Mouse (Mus musculus) CD4-positive, CD25-positive, alpha-beta regulatory T cell (primary cell): ENCODE data around the gene Map4k4. TPM values are rescaled to one million over a fixed set of nuclear protein-coding genes. Genes with fewer than 3 reads are reported as not detected.

Experiments used
- polyA plus RNA-seq: library from polyadenylated mRNA; unstranded; fragments of 100-300 nt; shearing (Covaris generic); gene quantifications from one replicate; pipeline ENCODE4 v1.2.1, GENCODE M21; 2017

Gene Map4k4
- polyA plus RNA-seq, result 73.5 TPM

DNA sequence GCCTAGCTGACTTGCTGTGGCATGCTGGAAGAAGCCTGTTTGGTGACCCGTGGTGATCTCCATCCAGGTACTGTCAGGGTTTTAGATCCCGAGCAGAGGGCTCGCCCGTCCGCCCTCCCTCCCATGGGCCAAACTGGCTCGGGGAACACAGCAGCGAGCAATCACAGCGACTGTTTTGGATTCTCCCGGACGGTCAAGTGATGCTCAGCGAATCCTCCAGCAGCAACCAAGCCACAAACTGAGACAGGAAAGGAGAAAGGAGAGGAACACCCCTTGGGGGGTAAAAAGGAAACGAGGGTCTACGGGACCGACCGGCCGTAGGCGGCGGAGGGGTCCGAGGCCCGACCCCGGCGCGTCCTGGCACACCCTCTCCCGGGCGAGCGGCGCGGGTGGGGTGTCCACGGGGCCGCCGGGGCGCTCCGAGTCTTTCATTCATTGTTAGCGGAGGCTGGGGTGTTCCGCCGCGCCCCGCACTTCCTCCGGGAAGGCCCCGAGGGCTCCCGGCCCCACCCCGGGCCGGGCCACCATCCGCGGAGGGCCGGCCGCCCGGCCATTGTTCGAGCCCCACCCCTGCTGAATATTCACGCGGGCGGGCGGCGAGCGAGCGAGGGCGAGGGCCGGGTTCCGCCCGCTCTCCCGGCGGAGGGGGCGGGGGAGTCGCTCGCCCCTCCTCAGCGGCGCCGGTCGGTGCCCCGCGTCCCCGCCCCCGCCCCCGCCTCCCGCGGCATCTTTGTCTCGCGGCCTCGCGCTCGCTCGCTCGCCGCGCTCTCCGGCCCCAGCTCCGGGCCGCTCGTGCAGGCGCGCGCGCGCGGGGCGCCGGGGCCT, at the start of gene Map4k4:
TSS of gene Map4k4 (plus strand) at position 733 of the 825 bp plus-strand sequence.

DNA sequence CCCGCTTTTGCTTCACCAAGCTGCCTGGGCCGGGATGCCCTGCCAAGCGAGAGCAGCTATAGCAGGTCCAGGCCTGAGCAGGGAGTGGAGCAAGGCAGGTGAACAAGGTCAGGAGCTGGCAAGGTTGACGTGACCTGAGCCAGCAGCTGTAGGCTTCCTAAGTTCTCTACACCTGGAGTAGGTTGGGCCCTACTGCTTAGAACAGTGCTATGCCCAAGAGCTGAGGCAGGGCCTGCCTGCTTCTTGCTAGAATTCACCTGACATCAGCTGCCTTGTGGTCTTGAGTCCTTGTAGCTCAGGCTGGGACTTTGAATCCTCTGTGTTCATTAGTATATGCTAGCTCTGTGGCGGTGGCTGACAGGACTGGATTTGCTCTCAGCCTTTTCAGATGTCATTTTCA, 173.1 kb downstream of the Map4k4 start, which contains the start of gene Il1r2:
TSS of gene Il1r2 (plus strand) at position 301 of the 400 bp plus-strand sequence.

Other genes with a start within 250 kb of the Map4k4 start
- gene Creg2, start 249.4 kb upstream of the Map4k4 start, polyA plus RNA-seq, result not detected
- not detected for gene Rfx8, start 179.9 kb upstream of the Map4k4 start, polyA plus RNA-seq
- gene Gm3646, start 95.6 kb upstream of the Map4k4 start, polyA plus RNA-seq, result not detected
- gene Il1r2, start 173.2 kb downstream of the Map4k4 start, polyA plus RNA-seq, result 18.6 TPM